ENCODE assay signal across 12 mouse cellular contexts in genomic region chr4:152187142-152187541, GRCm38 (mm10). TPM values are rescaled to one million over a fixed set of nuclear protein-coding genes. Genes with fewer than 3 reads are reported as not detected.
DNase-seq lines count a peak whose midpoint lies in the region; ATAC-seq and TF ChIP-seq lines count a peak whose summit lies in the region.
"Had no signal": no experiment of that assay in that cellular context is flagged by ENCODE, and none has a peak within 500 bp of the region (broad histone marks: within the 10 kb centered on the region; RNA-seq: fewer than 3 reads in every experiment).

No protein-coding gene starts in this region.

- peaks cover 64% of the 10 kb centered on the region for H3K4me1 ChIP-seq in heart, embryonic 12.5 days (replicated peaks)
- H3K4me1 ChIP-seq in lung, adult 2 months (ENCODE audit: control insufficient read depth, insufficient read depth, low read length), result peaks cover 25% of the 10 kb centered on the region
- H3K4me1 ChIP-seq in heart, postnatal 0 days (ENCODE audit: control insufficient read depth, insufficient read depth), result peaks cover 51% of the 10 kb centered on the region
- H3K4me1 ChIP-seq in stomach, embryonic 14.5 days (ENCODE audit: control insufficient read depth, insufficient read depth, low read length), result peaks cover 20% of the 10 kb centered on the region; the same call in 1 of the 2 replicates

- H3K4me2 ChIP-seq in heart, embryonic 12.5 days, result peak overlapping the region; percentile 74
- H3K4me2 ChIP-seq in heart, postnatal 0 days (ENCODE audit: low read depth, low read length), result peak overlapping the region; percentile 63
- peak overlapping the region; percentile 52; the same call in 1 of the 2 replicates for H3K4me2 ChIP-seq in stomach, embryonic 14.5 days (replicated peaks; ENCODE audit: low read depth, low read length)

- intact Hi-C loops in heart, postnatal 25 days (cut with DNase I), result no loop called here

- no peak for TF ChIP-seq EP300 in heart, postnatal 0 days (IDR thresholded peaks at IDR 0.05; ENCODE audit: low read depth)

- no peak for DNase-seq in heart, postnatal 25 days (ENCODE audit: low spot score)
- DNase-seq in lung, postnatal 10 days, result peak; percentile 48
- DNase-seq in lung, adult 2 months, result no peak
- DNase-seq in heart, postnatal 0 days (ENCODE audit: low spot score), result no peak
- DNase-seq in gastrocnemius, adult 18-20 months (ENCODE audit: low spot score), result no peak
- DNase-seq in spleen, postnatal 14 days (ENCODE audit: low spot score in 2 of 2), result no peak
- DNase-seq: kidney, adult 9 months had no signal

- H3K4me3 ChIP-seq in heart, embryonic 12.5 days, result peak overlapping the region; percentile 43; the same call in 1 of the 2 replicates
- H3K4me3 ChIP-seq in lung, adult 2 months (replicated peaks; ENCODE audit: extremely low read depth, low read depth, low read length), result no peak overlapping the region
- no peak overlapping the region; the same call in 1 of the 2 replicates for H3K4me3 ChIP-seq in heart, postnatal 0 days (ENCODE audit: low read depth, low read length)
- H3K4me3 ChIP-seq in stomach, embryonic 14.5 days (ENCODE audit: low read depth, low read length), result no peak overlapping the region

- H3K9me3 ChIP-seq in heart, embryonic 12.5 days (replicated peaks), result no peaks in the 10 kb centered on the region
- no peaks in the 10 kb centered on the region for H3K9me3 ChIP-seq in heart, postnatal 0 days (replicated peaks; ENCODE audit: control insufficient read depth, low read length)
- no peaks in the 10 kb centered on the region for H3K9me3 ChIP-seq in stomach, embryonic 14.5 days (ENCODE audit: control insufficient read depth, low read depth, low read length)

- no peak for ATAC-seq in heart, embryonic 12.5 days (ENCODE audit: insufficient number of reproducible peaks, low FRiP score)
- ATAC-seq in heart, postnatal 0 days (ENCODE audit: insufficient read depth, low read depth), result no peak
- no peak for ATAC-seq in stomach, embryonic 14.5 days (ENCODE audit: insufficient number of reproducible peaks, insufficient read depth, low FRiP score, low read depth)
- ATAC-seq: forebrain, embryonic 16.5 days had no signal

- TF ChIP-seq CTCF in lung, adult 2 months (IDR thresholded peaks at IDR 0.05; ENCODE audit: insufficient read depth, low read length), result no peak
- TF ChIP-seq CTCF in heart, postnatal 0 days (IDR thresholded peaks at IDR 0.05; ENCODE audit: low read depth), result no peak

- no peak for TF ChIP-seq POLR2A in lung, adult 2 months (IDR thresholded peaks at IDR 0.05; ENCODE audit: borderline replicate concordance, extremely low read depth, low read depth, low read length)

- H3K27ac ChIP-seq in heart, embryonic 12.5 days (ENCODE audit: poor library complexity, severe bottlenecking), result peak overlapping the region; percentile 97
- peak overlapping the region; percentile 98 for H3K27ac ChIP-seq in heart, postnatal 0 days (ENCODE audit: low read depth)
- peak overlapping the region; percentile 92; the same call in 1 of the 2 replicates for H3K27ac ChIP-seq in stomach, embryonic 14.5 days (ENCODE audit: low read length)

- 75% methylated on average over 9 of the region's 9 CpGs for WGBS in heart, embryonic 12.5 days
- 65% methylated on average over 9 of the region's 9 CpGs for WGBS in lung, adult 2 months
- WGBS in heart, postnatal 0 days, result 64% methylated on average over 9 of the region's 9 CpGs
- WGBS in stomach, embryonic 14.5 days, result 76% methylated on average over 9 of the region's 9 CpGs

- H3K9ac ChIP-seq in heart, embryonic 12.5 days, result no peak overlapping the region
- H3K9ac ChIP-seq in heart, postnatal 0 days (replicated peaks; ENCODE audit: low read depth, low read length), result no peak overlapping the region
- no peak overlapping the region for H3K9ac ChIP-seq in stomach, embryonic 14.5 days (replicated peaks; ENCODE audit: low read depth, low read length)

- peaks cover 6% of the 10 kb centered on the region for H3K36me3 ChIP-seq in heart, embryonic 12.5 days
- H3K36me3 ChIP-seq in heart, postnatal 0 days (replicated peaks; ENCODE audit: control insufficient read depth, insufficient read depth, low read length), result no peaks in the 10 kb centered on the region
- no peaks in the 10 kb centered on the region for H3K36me3 ChIP-seq in stomach, embryonic 14.5 days (ENCODE audit: control insufficient read depth, insufficient read depth, low read length)

- H3K27me3 ChIP-seq in heart, embryonic 12.5 days (replicated peaks), result no peaks in the 10 kb centered on the region
- no peaks in the 10 kb centered on the region for H3K27me3 ChIP-seq in heart, postnatal 0 days (ENCODE audit: control insufficient read depth, insufficient read depth, low read length)
- H3K27me3 ChIP-seq in stomach, embryonic 14.5 days (ENCODE audit: control insufficient read depth, insufficient read depth, low read length), result no peaks in the 10 kb centered on the region

RNA-seq across cellular contexts. Expression of gene Acot7, which starts 9.2 kb away (rescaled TPM):
- polyA plus RNA-seq in heart, embryonic 12.5 days (2016; fragmentation: Nextera tagmentation; extraction: Ambion mirVana), result 63.4 and 64.6 TPM in 2 replicates
- 10 to 100 TPM; 53.4 to 58.8 TPM for total RNA-seq in heart, postnatal 25 days (2021)
- polyA plus RNA-seq in lung, adult 2 months (2012; rRNA removed), result 118 and 125 TPM in 2 replicates
- 17.9 and 39.5 TPM in 2 replicates for total RNA-seq in heart, postnatal 0 days (2014; rRNA removed; ENCODE audit: low replicate concordance)
- polyA plus RNA-seq in heart, postnatal 0 days (2015; fragmentation: Nextera tagmentation; extraction: Ambion mirVana), result 68.8 and 73.5 TPM in 2 replicates
- 71.4 and 72.4 TPM in 2 replicates for polyA plus RNA-seq in stomach, embryonic 14.5 days (2014; fragmentation: Nextera tagmentation; extraction: Ambion mirVana)
- 10 to 100 TPM; 16.2 to 18.8 TPM for total RNA-seq in gastrocnemius, adult 18-20 months (2021)

RNA-seq across cellular contexts. Expression of gene Hes2, which starts 28.5 kb away (rescaled TPM):
- not detected in 2 replicates for polyA plus RNA-seq in heart, embryonic 12.5 days (2016; fragmentation: Nextera tagmentation; extraction: Ambion mirVana)
- not detected for total RNA-seq in heart, postnatal 25 days (2021)
- 5.4 and 6.2 TPM in 2 replicates for polyA plus RNA-seq in lung, adult 2 months (2012; rRNA removed)
- not detected in 2 replicates for total RNA-seq in heart, postnatal 0 days (2014; rRNA removed; ENCODE audit: low replicate concordance)
- not detected in 2 replicates for polyA plus RNA-seq in heart, postnatal 0 days (2015; fragmentation: Nextera tagmentation; extraction: Ambion mirVana)
- 0.29 and 0.55 TPM in 2 replicates for polyA plus RNA-seq in stomach, embryonic 14.5 days (2014; fragmentation: Nextera tagmentation; extraction: Ambion mirVana)
- not detected for total RNA-seq in gastrocnemius, adult 18-20 months (2021)
- total RNA-seq: left cerebral cortex, adult 8-10 months; neutrophil, adult 5-6 weeks had no signal
- polyA plus RNA-seq: forebrain, embryonic 16.5 days had no signal

RNA-seq across cellular contexts. Expression of gene Espn, which starts 35.0 kb away (rescaled TPM):
- polyA plus RNA-seq in heart, embryonic 12.5 days (2016; fragmentation: Nextera tagmentation; extraction: Ambion mirVana), result 1.3 and 1.6 TPM in 2 replicates
- total RNA-seq in heart, postnatal 25 days (2021), result 1 to 10 TPM; 1.7 to 2.2 TPM
- polyA plus RNA-seq in lung, adult 2 months (2012; rRNA removed), result 9.8 and 16.3 TPM in 2 replicates
- total RNA-seq in heart, postnatal 0 days (2014; rRNA removed; ENCODE audit: low replicate concordance), result 0.34 and 0.97 TPM in 2 replicates
- polyA plus RNA-seq in heart, postnatal 0 days (2015; fragmentation: Nextera tagmentation; extraction: Ambion mirVana), result 0.69 and 0.87 TPM in 2 replicates
- 10.5 and 10.9 TPM in 2 replicates for polyA plus RNA-seq in stomach, embryonic 14.5 days (2014; fragmentation: Nextera tagmentation; extraction: Ambion mirVana)
- under 1 TPM; 0.36 to 0.59 TPM for total RNA-seq in gastrocnemius, adult 18-20 months (2021)
